Mouse (Mus musculus): ENCODE data around the gene Cd244a. TPM values are rescaled to one million over a fixed set of nuclear protein-coding genes. Genes with fewer than 3 reads are reported as not detected.

The Cd244a gene
- 0.46 TPM for polyA plus RNA-seq (2017; shearing (Covaris generic))

DNA sequence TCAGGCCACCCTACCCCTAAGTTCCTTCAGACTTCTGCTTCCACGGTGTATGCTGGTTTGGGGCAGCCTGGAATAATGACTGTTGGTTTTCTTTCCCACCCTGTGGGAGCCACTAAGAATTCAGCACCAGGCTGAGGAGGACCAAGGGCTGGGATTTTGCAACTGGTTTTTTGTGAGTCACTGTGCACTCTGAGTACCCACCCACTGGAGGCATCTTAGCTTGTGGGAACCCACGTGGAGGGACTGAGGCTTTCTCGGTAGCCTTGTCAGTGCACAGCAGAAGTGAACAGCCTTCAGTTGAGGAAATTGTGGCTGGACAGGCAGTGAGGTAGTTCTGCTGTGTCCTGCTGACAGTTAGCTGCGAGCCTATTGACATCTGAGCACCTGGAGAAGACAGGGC lies at the start of gene Cd244a:
Gene Cd244a, plus strand, starts transcription at position 296 of the 400 bp plus-strand sequence.

DNA sequence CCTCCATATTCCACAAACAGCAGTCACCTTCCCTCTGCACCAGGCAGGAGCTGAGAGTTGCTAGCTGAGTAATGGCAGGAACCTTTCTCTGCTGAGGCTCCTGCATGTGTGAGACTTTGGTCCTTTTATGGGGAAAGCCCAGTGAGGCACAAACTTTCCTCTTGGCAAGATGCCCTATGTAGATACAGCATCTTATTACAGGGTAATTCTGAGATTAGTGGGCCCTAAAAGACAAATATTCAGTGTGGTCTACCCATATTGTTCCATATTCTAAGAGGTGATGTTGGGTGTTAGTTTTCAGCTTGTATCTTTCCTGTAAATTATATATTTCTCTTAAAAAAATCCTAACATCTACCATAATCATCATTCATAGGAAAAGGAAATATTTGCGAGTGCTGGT lies 23.8 kb upstream of the Cd244a start, which contains the start of gene Itln1:
Gene Itln1, minus strand, starts transcription at position 101 of the 400 bp plus-strand sequence.

DNA sequence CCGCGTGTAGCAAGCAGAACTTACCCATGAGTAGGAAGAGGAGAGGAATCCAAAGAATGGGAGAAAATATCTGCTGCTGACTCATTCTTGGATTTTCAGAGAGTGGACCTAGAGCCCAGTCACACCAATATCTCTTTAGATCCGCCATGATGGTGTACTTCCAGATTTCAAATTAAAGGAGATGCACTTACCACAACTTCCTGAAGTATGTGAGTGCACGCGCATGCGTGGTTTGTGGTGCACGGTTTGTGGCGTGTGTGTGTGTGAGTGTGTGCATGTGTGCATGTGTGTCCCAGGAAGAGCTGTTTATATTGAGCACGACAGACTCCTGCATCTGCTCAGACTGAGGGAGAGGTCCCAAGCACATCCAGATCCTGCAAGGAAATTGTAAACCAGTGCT lies 48.2 kb downstream of the Cd244a start, which contains the start of gene Ly9:
Gene Ly9, minus strand, starts transcription at position 235 of the 400 bp plus-strand sequence.

DNA sequence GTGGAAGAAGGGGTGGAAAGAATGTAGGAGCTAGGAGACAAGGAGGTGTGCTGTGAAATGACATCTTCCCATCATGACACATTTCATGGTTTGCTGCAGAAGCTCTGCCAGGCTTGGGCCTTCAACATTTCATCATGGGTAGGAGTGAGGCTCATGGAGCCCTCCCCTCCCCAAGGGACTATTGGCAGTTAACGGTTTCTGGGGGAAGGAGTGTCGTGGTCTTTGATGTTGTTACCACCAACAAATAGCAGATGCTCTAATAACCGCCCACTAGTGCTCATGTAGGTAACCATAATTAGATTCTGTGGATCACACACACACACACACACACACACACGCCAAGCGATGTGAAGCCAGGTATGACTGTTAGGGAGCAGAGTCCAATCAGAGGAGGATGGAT lies 93.7 kb downstream of the Cd244a start, which contains the start of gene Slamf7:
Gene Slamf7, minus strand, starts transcription at position 302 of the 400 bp plus-strand sequence.

Other genes with a start within 250 kb of the Cd244a start
- gene Dedd, start 230.0 kb upstream of the Cd244a start, polyA plus RNA-seq (2017; shearing (Covaris generic)) = 44.3 TPM
- 57.0 TPM for gene Nit1, start 213.5 kb upstream of the Cd244a start, polyA plus RNA-seq (2017; shearing (Covaris generic))
- gene Pfdn2, start 213.5 kb upstream of the Cd244a start, polyA plus RNA-seq (2017; shearing (Covaris generic)) = 115 TPM
- not detected for gene Klhdc9, start 198.4 kb upstream of the Cd244a start, polyA plus RNA-seq (2017; shearing (Covaris generic))
- not detected for gene Nectin4, start 189.1 kb upstream of the Cd244a start, polyA plus RNA-seq (2017; shearing (Covaris generic))
- 270 TPM for gene Arhgap30, start 170.2 kb upstream of the Cd244a start, polyA plus RNA-seq (2017; shearing (Covaris generic))
- gene Usf1, start 147.9 kb upstream of the Cd244a start, polyA plus RNA-seq (2017; shearing (Covaris generic)) = 108 TPM
- gene Tstd1, start 140.3 kb upstream of the Cd244a start, polyA plus RNA-seq (2017; shearing (Covaris generic)) = 3.8 TPM
- gene F11r, start 121.7 kb upstream of the Cd244a start, polyA plus RNA-seq (2017; shearing (Covaris generic)) = 0.52 TPM
- gene Alyref2, start 55.7 kb upstream of the Cd244a start, polyA plus RNA-seq (2017; shearing (Covaris generic)) = 11.9 TPM
- gene Itln1, start 23.9 kb upstream of the Cd244a start, polyA plus RNA-seq (2017; shearing (Covaris generic)) = not detected
- 167 TPM for gene Ly9, start 48.2 kb downstream of the Cd244a start, polyA plus RNA-seq (2017; shearing (Covaris generic))
- gene Slamf7, start 93.8 kb downstream of the Cd244a start, polyA plus RNA-seq (2017; shearing (Covaris generic)) = 16.1 TPM
- gene Cd48, start 122.8 kb downstream of the Cd244a start, polyA plus RNA-seq (2017; shearing (Covaris generic)) = 537 TPM
- gene Slamf1, start 207.9 kb downstream of the Cd244a start, polyA plus RNA-seq (2017; shearing (Covaris generic)) = 104 TPM

All from inflammation-experienced regulatory T-cells, adult 16 weeks (primary cell).